Mouse (Mus musculus): ENCODE data around the gene Spsb1.

Gene Spsb1

GRCm38 (mm10) chr4:149918455-149919070 is 36.3 kb downstream of the Spsb1 start:
- in situ Hi-C loops (cut with MseI, MboI): no loop called here

GRCm38 (mm10) chr4:149916831-149917230 is 38.0 kb downstream of the Spsb1 start:
- in situ Hi-C loops (cut with MseI, MboI): no loop called here

GRCm38 (mm10) chr4:149913709-149914370 is 41.0 kb downstream of the Spsb1 start:
- in situ Hi-C loops (cut with MseI, MboI): no loop called here

- in situ Hi-C loops (cut with MseI, MboI): no loop called here
Measured at GRCm38 (mm10) chr4:149912451-149912850, 42.4 kb downstream of the Spsb1 start.

- in situ Hi-C loops (cut with MseI, MboI): no loop called here
Measured at GRCm38 (mm10) chr4:149910558-149910957, 44.3 kb downstream of the Spsb1 start.

- in situ Hi-C loops (cut with MseI, MboI): no loop called here
Measured at GRCm38 (mm10) chr4:149909551-149909950, 45.3 kb downstream of the Spsb1 start.

- in situ Hi-C loops (cut with MseI, MboI): no loop called here
Measured at GRCm38 (mm10) chr4:149908923-149909322, 45.9 kb downstream of the Spsb1 start.

- in situ Hi-C loops (cut with MseI, MboI): no loop called here
Measured at GRCm38 (mm10) chr4:149907656-149908055, 47.2 kb downstream of the Spsb1 start.

GRCm38 (mm10) chr4:149906921-149907320 is 47.9 kb downstream of the Spsb1 start:
- in situ Hi-C loops (cut with MseI, MboI): no loop called here

GRCm38 (mm10) chr4:149905302-149905974 is 49.4 kb downstream of the Spsb1 start:
- in situ Hi-C loops (cut with MseI, MboI): no loop called here

- in situ Hi-C loops (cut with MseI, MboI): no loop called here
Measured at GRCm38 (mm10) chr4:149903026-149903425, 51.8 kb downstream of the Spsb1 start.

GRCm38 (mm10) chr4:149901349-149901782 is 53.5 kb downstream of the Spsb1 start:
- in situ Hi-C loops (cut with MseI, MboI): no loop called here

GRCm38 (mm10) chr4:149897661-149898260 is 57.1 kb downstream of the Spsb1 start:
- in situ Hi-C loops (cut with MseI, MboI): no loop called here

- in situ Hi-C loops (cut with MseI, MboI): no loop called here
Measured at GRCm38 (mm10) chr4:149896024-149896538, 58.8 kb downstream of the Spsb1 start.

GRCm38 (mm10) chr4:149895226-149895625 is 59.6 kb downstream of the Spsb1 start:
- in situ Hi-C loops (cut with MseI, MboI): no loop called here

GRCm38 (mm10) chr4:149894300-149894699 is 60.5 kb downstream of the Spsb1 start:
- in situ Hi-C loops (cut with MseI, MboI): no loop called here

GRCm38 (mm10) chr4:149893611-149894151 is 61.2 kb downstream of the Spsb1 start:
- in situ Hi-C loops (cut with MseI, MboI): no loop called here

- in situ Hi-C loops (cut with MseI, MboI): no loop called here
Measured at GRCm38 (mm10) chr4:149891172-149891960, 63.5 kb downstream of the Spsb1 start.

GRCm38 (mm10) chr4:149890551-149890950 is 64.3 kb downstream of the Spsb1 start:
- in situ Hi-C loops (cut with MseI, MboI): no loop called here

- in situ Hi-C loops (cut with MseI, MboI): no loop called here
Measured at GRCm38 (mm10) chr4:149889851-149890250, 65.0 kb downstream of the Spsb1 start.

All from mouse trophoblast stem cell (cell line).